Mouse (Mus musculus) erythroblast, embryonic 14.5 days (primary cell): Measurements from ENCODE around the gene Olfr1336. TPM values are rescaled to one million over a fixed set of nuclear protein-coding genes. Genes with fewer than 3 reads are reported as not detected.
"Not testable (repeated sequence)": the region's sequence is repeated elsewhere in the genome, so short reads cannot be mapped to it uniquely, and the experiment has no call there.

Experiments used
- H3K27me3 ChIP-seq: 2 replicates; pipeline ENCODE4 v1.6.1; 2012; ENCODE audit warnings: inconsistent platforms; ENCODE audit not compliant: control insufficient read depth
- H3K36me3 ChIP-seq: 2 replicates; pipeline ENCODE4 v1.6.1; 2012; ENCODE audit warnings: mild to moderate bottlenecking, inconsistent platforms; ENCODE audit not compliant: control insufficient read depth
- H3K4me1 ChIP-seq: 2 replicates; pipeline ENCODE4 v1.6.1; 2012; ENCODE audit warnings: inconsistent platforms; ENCODE audit not compliant: control insufficient read depth
- H3K4me3 ChIP-seq: replicated peaks from 2 replicates; pipeline ENCODE3; 2012; ENCODE audit warnings: moderate library complexity, mild to moderate bottlenecking, inconsistent platforms
- H3K9me3 ChIP-seq: 2 replicates; pipeline ENCODE4 v1.6.1; 2012; ENCODE audit warnings: low read length, inconsistent platforms, mixed read lengths; ENCODE audit not compliant: control insufficient read depth
- GATA1 ChIP-seq: IDR thresholded peaks from 2 replicates; pipeline ENCODE4 v1.6.1; 2012; ENCODE audit warnings: low read length, inconsistent platforms, mixed read lengths
- TAL1 ChIP-seq: IDR thresholded peaks from 3 replicates; pipeline ENCODE4 v1.6.1; 2012; ENCODE audit warnings: low read length, inconsistent platforms, mixed read lengths
- polyA plus RNA-seq: library from polyadenylated mRNA; stranded (reverse); fragments of >175 nt; gene quantifications from 2 replicates; pipeline ENCODE4 v1.2.3, GENCODE M21; 2012

Gene Olfr1336
- polyA plus RNA-seq, 1 experiment = not detected

- Histone ChIP-seq H3K27me3 (no peaks in the 10 kb centered on the region), H3K36me3 (no peaks in the 10 kb centered on the region), H3K4me3 (no peak overlapping the region), H3K4me1 (no peaks in the 10 kb centered on the region), H3K9me3 (peaks cover 7% of the 10 kb centered on the region)
- TF ChIP-seq TAL1 (no peak), GATA1 (no peak)
Observed at GRCm38 (mm10) chr7:6456399-6456798, 431 bp downstream of the Olfr1336 start.

DNA sequence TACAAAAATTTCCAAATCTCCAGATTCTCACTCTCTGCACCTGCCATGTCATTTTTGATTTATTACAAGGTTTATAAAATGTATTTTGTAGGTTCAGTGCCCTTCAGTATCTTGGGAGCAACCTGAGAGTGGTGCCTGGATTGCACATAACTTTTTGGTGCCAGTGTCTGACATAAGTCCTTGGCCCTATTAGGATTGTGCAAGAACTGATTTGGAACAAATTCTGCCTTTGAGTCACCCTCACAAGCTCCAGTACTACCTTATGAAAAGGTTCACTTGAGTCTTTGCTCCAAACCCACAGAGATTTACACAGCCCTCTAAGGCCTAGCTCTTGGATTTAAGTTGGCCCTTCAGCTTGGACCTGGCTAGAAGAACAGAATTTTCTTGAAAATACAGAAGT is 11.0 kb downstream of the Olfr1336 start, which contains the start of gene Olfr1346:
Olfr1346 (plus strand) TSS at position 151 of the 400 bp plus-strand sequence.
- H3K4me3 ChIP-seq = no peak within 1 kb of the TSS
- H3K9me3 ChIP-seq = no peaks in the 10 kb centered on the region
- H3K4me1 ChIP-seq = no peaks in the 10 kb centered on the region
- H3K36me3 ChIP-seq = no peaks in the 10 kb centered on the region
- H3K27me3 ChIP-seq = no peaks in the 10 kb centered on the region
- TF ChIP-seq TAL1 (no peak), GATA1 (no peak)

- not testable (repeated sequence) for H3K27me3 ChIP-seq, H3K36me3 ChIP-seq, H3K9me3 ChIP-seq, H3K4me1 ChIP-seq, H3K4me3 ChIP-seq
Observed at GRCm38 (mm10) chr7:6477633-6478032, 21.7 kb downstream of the Olfr1336 start.

DNA sequence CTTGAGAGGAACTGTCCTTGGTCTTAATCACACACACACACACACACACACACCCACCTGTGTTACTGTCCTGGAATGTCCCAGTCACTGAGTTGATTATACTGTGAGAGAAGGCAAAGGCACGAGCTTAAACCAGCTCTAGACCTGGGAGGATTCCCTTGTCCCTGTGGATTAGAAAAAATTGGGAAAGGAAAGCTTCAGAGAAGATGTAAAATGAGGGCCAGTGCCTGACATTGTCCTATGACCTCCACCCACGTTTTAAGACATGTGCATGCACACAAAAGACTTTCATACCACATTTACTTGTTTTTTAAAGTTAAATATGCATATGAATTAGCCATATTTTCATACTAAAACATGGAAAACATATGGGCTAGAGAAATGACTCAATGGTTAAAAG is 30.9 kb downstream of the Olfr1336 start, which contains the start of gene Olfr5:
Olfr5 (minus strand) TSS at position 101 of the 400 bp plus-strand sequence.
- H3K36me3 ChIP-seq = no peaks in the 10 kb centered on the region
- H3K4me3 ChIP-seq = no peak within 1 kb of the TSS
- H3K4me1 ChIP-seq = no peaks in the 10 kb centered on the region
- no peak for TF ChIP-seq GATA1
- TF ChIP-seq TAL1 = no peak
- no peaks in the 10 kb centered on the region for H3K27me3 ChIP-seq
- peaks cover 9% of the 10 kb centered on the region for H3K9me3 ChIP-seq

GRCm38 (mm10) chr7:6499655-6500054 is 43.7 kb downstream of the Olfr1336 start, which contains the start of gene Olfr1347:
Gene Olfr1347, minus strand, starts transcription at chr7:6499755.
- H3K4me1 ChIP-seq = no peaks in the 10 kb centered on the region
- no peak for TF ChIP-seq TAL1
- TF ChIP-seq GATA1 = no peak
- H3K27me3 ChIP-seq = no peaks in the 10 kb centered on the region
- no peak within 1 kb of the TSS for H3K4me3 ChIP-seq
- peaks cover 5% of the 10 kb centered on the region for H3K9me3 ChIP-seq
- H3K36me3 ChIP-seq = no peaks in the 10 kb centered on the region

- H3K36me3 ChIP-seq = no peaks in the 10 kb centered on the region
- H3K4me1 ChIP-seq = no peaks in the 10 kb centered on the region
- no peaks in the 10 kb centered on the region for H3K27me3 ChIP-seq
- peaks cover 5% of the 10 kb centered on the region; the same call in 1 of the 2 replicates for H3K9me3 ChIP-seq
- no peak for TF ChIP-seq GATA1
- TF ChIP-seq TAL1 = no peak
- no peak within 1 kb of the TSS for H3K4me3 ChIP-seq
Observed at GRCm38 (mm10) chr7:6508648-6509047, 52.7 kb downstream of the Olfr1336 start, which contains the start of gene Olfr1348. Gene Olfr1348, minus strand, starts transcription at chr7:6508748.

Other genes with a start within 250 kb of the Olfr1336 start
- not detected in 2 replicates for gene Zscan5b, start 233.9 kb upstream of the Olfr1336 start, polyA plus RNA-seq
- not detected in 2 replicates for gene Epp13, start 203.5 kb upstream of the Olfr1336 start, polyA plus RNA-seq
- gene Zfp667, start 169.6 kb upstream of the Olfr1336 start, polyA plus RNA-seq = 0.06 and 0.07 TPM in 2 replicates
- 0.02 TPM in 1 of 2 replicates, not detected in the other for gene Zfp583, start 124.9 kb upstream of the Olfr1336 start, polyA plus RNA-seq
- gene Gm3854, start 112.4 kb upstream of the Olfr1336 start, polyA plus RNA-seq = not detected in 2 replicates
- gene Zfp78, start 92.9 kb upstream of the Olfr1336 start, polyA plus RNA-seq = not detected in 2 replicates
- gene Zfp28, start 72.9 kb upstream of the Olfr1336 start, polyA plus RNA-seq = 0.01 TPM in 1 of 2 replicates, not detected in the other
- gene Smim17, start 57.5 kb upstream of the Olfr1336 start, polyA plus RNA-seq = not detected in 2 replicates
- not detected in 2 replicates for gene Gm20715, start 45.9 kb upstream of the Olfr1336 start, polyA plus RNA-seq
- gene Olfr1344, start 17.5 kb upstream of the Olfr1336 start, polyA plus RNA-seq = not detected in 2 replicates
- gene Olfr1346, start 10.9 kb downstream of the Olfr1336 start, polyA plus RNA-seq = not detected in 2 replicates
- gene Olfr5, start 30.8 kb downstream of the Olfr1336 start, polyA plus RNA-seq = not detected in 2 replicates
- not detected in 2 replicates for gene Olfr1347, start 43.6 kb downstream of the Olfr1336 start, polyA plus RNA-seq
- gene Olfr1348, start 52.6 kb downstream of the Olfr1336 start, polyA plus RNA-seq = not detected in 2 replicates
- not detected in 2 replicates for gene Olfr1349, start 66.8 kb downstream of the Olfr1336 start, polyA plus RNA-seq
- not detected in 2 replicates for gene Olfr1350, start 108.7 kb downstream of the Olfr1336 start, polyA plus RNA-seq
- not detected in 2 replicates for gene Zim1, start 240.3 kb downstream of the Olfr1336 start, polyA plus RNA-seq